Mouse (Mus musculus) stomach, postnatal 0 days (tissue): ENCODE measurements around the gene Rasip1. TPM values are rescaled to one million over a fixed set of nuclear protein-coding genes. Genes with fewer than 3 reads are reported as not detected.

Experiments used
- ATAC-seq: fragments of 200-750 bp; cut with Nextera tagmentation; 2 replicates; pipeline ENCODE4 v1.8.0; 2017; ENCODE audit not compliant: low FRiP score, low TSS enrichment
- DNase-seq: peaks from one replicate; pipeline ENCODE4 v3.0.0-alpha.2; 2016; ENCODE audit warnings: low spot score
- H3K27ac ChIP-seq: fragments of 300-500 bp; sonication (generic); replicated peaks from 2 replicates; pipeline ENCODE4 v1.5.1; 2014; ENCODE audit warnings: mild to moderate bottlenecking, control low read depth
- H3K27me3 ChIP-seq: fragments of 300-500 bp; sonication (generic); 2 replicates; pipeline ENCODE4 v1.6.1; 2014; ENCODE audit warnings: low read length; ENCODE audit not compliant: control insufficient read depth, insufficient read depth
- H3K36me3 ChIP-seq: fragments of 300-500 bp; sonication (generic); 2 replicates; pipeline ENCODE4 v1.6.1; 2014; ENCODE audit warnings: low read length, mixed read lengths; ENCODE audit not compliant: control insufficient read depth, insufficient read depth
- H3K4me1 ChIP-seq: fragments of 300-500 bp; sonication (generic); replicated peaks from 2 replicates; pipeline ENCODE4 v1.6.1; 2014; ENCODE audit warnings: antibody characterized with exemption; ENCODE audit not compliant: control insufficient read depth, insufficient read depth
- H3K4me2 ChIP-seq: fragments of 300-500 bp; sonication (generic); replicated peaks from 2 replicates; pipeline ENCODE4 v1.6.1; 2014; ENCODE audit warnings: low read depth, mild to moderate bottlenecking, control low read depth, moderate library complexity
- H3K4me3 ChIP-seq: fragments of 300-500 bp; sonication (generic); 2 replicates; pipeline ENCODE4 v1.5.1; 2014; ENCODE audit warnings: low read depth, low read length, control low read depth
- H3K9ac ChIP-seq: fragments of 300-500 bp; sonication (generic); 2 replicates; pipeline ENCODE4 v1.6.1; 2014; ENCODE audit warnings: mild to moderate bottlenecking, low read length, control low read depth, mixed read lengths
- H3K9me3 ChIP-seq: fragments of 300-500 bp; sonication (generic); 2 replicates; pipeline ENCODE4 v1.6.1; 2016; ENCODE audit warnings: low read length; ENCODE audit not compliant: control insufficient read depth
- CTCF ChIP-seq: IDR thresholded peaks from 2 replicates; pipeline ENCODE4 v1.5.1; 2016; ENCODE audit warnings: antibody characterized with exemption, low read depth, mild to moderate bottlenecking, moderate library complexity
- EP300 ChIP-seq: optimal IDR thresholded peaks from 2 replicates; pipeline ENCODE3; 2016; ENCODE audit warnings: antibody characterized with exemption
- WGBS: fragments of 180-500 bp; shearing (Covaris S2); extraction: QIAGEN DNeasy Blood & Tissue Kit; methylation state at CpG from one replicate; pipeline ENCODE4 v1.1.7; 2014; 5-methylcytosine and 5-hydroxymethylcytosine counted together
- polyA plus RNA-seq: library from polyadenylated mRNA; unstranded; fragments of >200 nt; fragmentation: Nextera tagmentation; extraction: Ambion mirVana; gene quantifications from 2 replicates; pipeline ENCODE4 v1.2.1, GENCODE M21; 2015

Gene Rasip1
- 5.4 and 6.3 TPM in 2 replicates for polyA plus RNA-seq

DNA sequence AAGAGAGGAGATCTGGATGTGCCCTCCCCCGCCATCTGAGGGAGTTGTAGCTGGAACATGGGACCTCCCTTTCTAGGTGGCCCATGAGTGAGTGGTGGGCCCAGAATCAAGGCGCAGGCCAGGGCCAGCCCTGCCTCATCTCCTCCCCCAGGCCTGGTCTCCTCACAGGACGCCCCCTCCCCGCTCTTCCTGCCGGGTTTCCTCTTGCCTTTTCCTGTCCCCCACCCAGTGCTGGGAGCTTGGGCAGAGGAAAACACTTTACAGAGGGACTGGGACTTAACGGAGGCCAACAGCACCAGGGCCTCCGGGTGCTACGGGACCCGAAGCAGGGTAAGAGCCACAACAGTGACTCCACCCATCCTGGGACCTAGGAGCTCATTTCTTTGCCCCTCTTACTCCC, at the start of gene Rasip1:
Gene Rasip1 (plus strand): TSS at position 228 of the 400 bp plus-strand sequence.
- Histone ChIP-seq H3K9ac (peak within 1 kb of the TSS; percentile 77), H3K9me3 (no peaks in the 10 kb centered on the region), H3K4me3 (peak within 1 kb of the TSS; percentile 55), H3K27me3 (no peaks in the 10 kb centered on the region), H3K4me1 (peaks cover 2% of the 10 kb centered on the region; the same call in 1 of the 2 replicates), H3K36me3 (no peaks in the 10 kb centered on the region), H3K4me2 (peak within 1 kb of the TSS; percentile 98), H3K27ac (peak within 1 kb of the TSS; percentile 76)
- WGBS: 76% methylated on average over 9 of the region's 9 CpGs
- no peak for TF ChIP-seq CTCF
- no peak for TF ChIP-seq EP300
- no peak for DNase-seq
- ATAC-seq: no peak

DNA sequence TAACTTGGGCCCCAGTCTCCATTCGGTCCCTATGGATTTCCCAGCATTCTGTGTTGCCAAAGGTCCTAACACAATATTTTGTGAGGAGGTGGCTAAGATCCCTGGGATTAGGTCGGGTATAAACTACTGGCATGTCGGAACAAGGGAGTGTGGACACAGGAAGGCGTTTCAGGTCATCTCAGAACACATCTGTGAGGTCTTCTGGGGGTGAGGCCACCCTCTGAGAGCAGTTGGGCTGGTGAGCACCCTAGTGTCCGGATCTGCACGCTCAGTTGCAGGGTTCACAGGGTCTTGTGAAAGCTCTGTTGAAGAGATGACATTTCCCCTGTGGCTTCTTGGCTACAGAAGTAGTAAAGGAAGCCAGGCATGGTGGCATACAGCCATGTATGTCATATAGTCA, 41.4 kb upstream of the Rasip1 start:
- Histone ChIP-seq H3K36me3 (peaks cover 10% of the 10 kb centered on the region; the same call in 1 of the 2 replicates), H3K4me3 (no peak overlapping the region), H3K4me1 (no peaks in the 10 kb centered on the region), H3K27me3 (no peaks in the 10 kb centered on the region), H3K4me2 (no peak overlapping the region), H3K9ac (no peak overlapping the region), H3K9me3 (no peaks in the 10 kb centered on the region), H3K27ac (no peak overlapping the region)
- ATAC-seq (no peak), DNase-seq (no peak)
- 92% methylated on average over 6 of the region's 6 CpGs for WGBS
- TF ChIP-seq CTCF (no peak), EP300 (no peak)

DNA sequence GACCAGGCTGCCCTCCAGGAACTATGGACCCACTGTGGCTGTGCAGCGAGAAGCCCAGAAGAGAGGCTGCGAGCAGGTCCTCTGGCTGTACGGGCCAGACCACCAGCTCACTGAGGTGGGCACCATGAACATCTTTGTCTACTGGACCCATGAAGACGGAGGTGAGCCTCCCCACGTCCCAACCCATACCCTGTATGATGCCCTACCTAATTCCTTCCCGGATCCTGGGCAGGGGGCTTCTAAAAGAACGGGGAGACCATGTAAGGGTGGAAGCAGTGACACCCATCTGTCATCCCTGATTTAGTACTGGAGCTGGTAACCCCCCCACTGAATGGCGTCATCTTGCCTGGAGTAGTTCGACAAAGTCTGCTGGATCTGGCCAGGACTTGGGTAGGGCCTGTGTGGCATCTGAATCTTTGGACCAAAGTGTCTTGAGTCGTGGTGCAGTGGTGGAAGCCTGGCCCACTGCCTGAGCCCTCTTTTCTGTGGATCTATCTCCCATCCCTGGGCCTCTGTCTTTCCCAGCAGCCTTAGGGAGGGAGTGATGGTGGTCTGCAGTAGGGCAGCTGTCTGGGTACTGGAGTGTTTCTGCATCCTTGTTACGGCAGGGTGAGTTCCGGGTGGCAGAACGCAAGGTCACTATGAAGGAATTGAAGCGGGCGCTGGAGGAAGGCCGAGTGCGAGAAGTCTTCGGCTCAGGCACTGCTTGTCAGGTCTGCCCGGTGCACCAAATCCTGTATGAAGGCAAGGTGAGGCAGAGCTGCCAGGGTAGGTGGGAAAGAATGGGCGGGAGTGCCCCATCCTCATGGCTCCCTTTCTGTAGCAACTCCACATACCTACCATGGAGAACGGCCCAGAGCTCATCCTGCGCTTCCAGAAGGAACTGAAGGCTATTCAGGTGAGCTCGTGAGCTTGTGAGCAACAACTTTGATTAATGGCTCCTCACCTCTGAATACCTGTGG, 39.4 kb upstream of the Rasip1 start:
- H3K4me1 ChIP-seq: no peaks in the 10 kb centered on the region
- WGBS: 92% methylated on average over 23 of the region's 23 CpGs
- no peaks in the 10 kb centered on the region for H3K27me3 ChIP-seq
- ATAC-seq: no peak
- no peak for DNase-seq
- H3K4me2 ChIP-seq: no peak overlapping the region
- H3K36me3 ChIP-seq: peaks cover 10% of the 10 kb centered on the region; the same call in 1 of the 2 replicates
- TF ChIP-seq EP300 (no peak), CTCF (no peak)
- no peaks in the 10 kb centered on the region for H3K9me3 ChIP-seq
- H3K4me3 ChIP-seq: no peak overlapping the region
- no peak overlapping the region for H3K27ac ChIP-seq
- H3K9ac ChIP-seq: no peak overlapping the region

DNA sequence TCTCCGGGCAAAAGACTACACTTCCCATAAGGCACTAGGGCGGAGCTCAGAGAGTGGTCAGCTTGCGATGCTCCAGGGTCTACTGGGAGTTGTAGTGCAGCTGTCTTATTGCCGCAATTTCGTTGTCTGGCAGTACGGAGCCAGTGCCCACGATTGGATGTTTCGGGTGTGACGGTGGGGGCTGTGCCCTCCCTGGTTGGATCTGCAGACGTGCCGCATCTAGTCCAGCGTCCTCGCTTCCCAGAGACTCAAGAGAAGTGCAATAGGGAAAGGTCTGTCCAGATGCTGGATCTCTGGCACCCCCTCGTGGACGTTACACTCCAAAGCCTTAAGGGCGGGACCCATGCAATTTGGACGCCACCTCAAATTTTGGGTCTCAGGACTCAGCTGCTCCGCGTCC, 38.1 kb upstream of the Rasip1 start:
- no peak overlapping the region for H3K27ac ChIP-seq
- peak; percentile 90 for DNase-seq
- no peak overlapping the region for H3K4me3 ChIP-seq
- TF ChIP-seq CTCF (peak; percentile 96), EP300 (no peak)
- H3K9me3 ChIP-seq: no peaks in the 10 kb centered on the region
- peaks cover 8% of the 10 kb centered on the region; the same call in 1 of the 2 replicates for H3K36me3 ChIP-seq
- H3K4me2 ChIP-seq: peak overlapping the region; percentile 49
- no peaks in the 10 kb centered on the region for H3K27me3 ChIP-seq
- H3K9ac ChIP-seq: no peak overlapping the region
- WGBS: 2% methylated on average over 19 of the region's 19 CpGs
- peak; percentile 95 for ATAC-seq
- no peaks in the 10 kb centered on the region for H3K4me1 ChIP-seq

DNA sequence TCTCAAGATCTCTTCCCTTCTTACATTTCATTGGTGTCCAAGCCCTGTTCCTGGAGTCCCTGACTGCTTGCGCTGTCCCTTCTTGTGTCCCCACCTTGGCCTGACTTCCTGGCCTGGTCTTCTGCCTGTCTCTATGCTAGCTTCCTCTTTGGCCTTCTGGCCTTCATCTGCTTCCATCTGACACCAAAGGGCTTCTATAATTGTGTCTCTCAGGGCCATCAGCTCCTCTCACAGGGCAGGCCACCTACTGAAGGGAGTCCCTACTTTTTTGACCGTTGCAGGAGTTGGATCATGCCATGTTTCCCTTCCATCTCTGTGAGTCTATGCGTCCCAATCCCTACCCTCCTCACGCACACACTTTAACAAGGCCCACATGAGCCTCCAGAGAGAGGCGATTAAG, 37.4 kb upstream of the Rasip1 start:
- 95% methylated on average over 5 of the region's 5 CpGs for WGBS
- no peaks in the 10 kb centered on the region for H3K9me3 ChIP-seq

DNA sequence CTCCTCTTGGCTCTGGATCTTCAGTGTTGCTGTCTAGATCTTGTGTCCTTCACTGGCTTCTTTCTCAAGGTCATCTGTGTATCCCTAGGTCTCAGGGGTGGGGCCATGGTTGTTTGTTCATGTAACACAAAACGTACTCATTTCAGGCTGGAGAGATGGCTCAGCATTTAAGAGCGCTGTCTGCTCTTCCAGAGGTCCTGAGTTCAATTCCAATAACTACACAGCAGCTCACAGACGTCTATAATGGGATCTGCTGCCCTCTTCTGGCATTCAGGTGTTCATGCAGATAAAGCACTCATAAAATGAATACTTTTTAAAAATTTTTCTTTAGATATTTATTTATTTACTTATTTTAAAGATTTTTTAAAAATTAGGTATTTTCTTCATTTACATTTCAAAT, 36.4 kb upstream of the Rasip1 start:
- Histone ChIP-seq H3K27ac (no peak overlapping the region), H3K9ac (no peak overlapping the region), H3K4me2 (no peak overlapping the region), H3K4me3 (no peak overlapping the region), H3K27me3 (no peaks in the 10 kb centered on the region), H3K9me3 (no peaks in the 10 kb centered on the region), H3K36me3 (no peaks in the 10 kb centered on the region), H3K4me1 (no peaks in the 10 kb centered on the region)
- WGBS: 58% methylated on average over 3 of the region's 3 CpGs
- no peak for TF ChIP-seq EP300
- peak; percentile 58 for TF ChIP-seq CTCF
- DNase-seq (no peak), ATAC-seq (no peak)

More for the DNA sequence above, 37.4 kb upstream of the Rasip1 start:
- Histone ChIP-seq H3K36me3 (peaks cover 5% of the 10 kb centered on the region; the same call in 1 of the 2 replicates), H3K4me2 (no peak overlapping the region), H3K27ac (no peak overlapping the region), H3K27me3 (no peaks in the 10 kb centered on the region), H3K4me3 (no peak overlapping the region), H3K9ac (no peak overlapping the region), H3K4me1 (no peaks in the 10 kb centered on the region)
- ATAC-seq (no peak), DNase-seq (no peak)
- TF ChIP-seq CTCF: no peak
- no peak for TF ChIP-seq EP300
